Mouse (Mus musculus) small intestine, adult 2 months (tissue): ENCODE data around the gene Gpnmb.

Experiments used
- CTCF ChIP-seq: fragments of 200-500 bp; IDR thresholded peaks from 2 replicates; pipeline ENCODE4 v1.5.1; 2012; ENCODE audit warnings: low read depth, mild to moderate bottlenecking, control low read depth, inconsistent platforms, low read length, moderate library complexity, mixed read lengths; ENCODE audit not compliant: insufficient replicate concordance, insufficient read length; ENCODE audit errors: extremely low read depth
- POLR2A ChIP-seq: fragments of 200-500 bp; IDR thresholded peaks from 2 replicates; pipeline ENCODE4 v1.6.1; 2012; ENCODE audit warnings: low read depth, mild to moderate bottlenecking, control low read depth, inconsistent platforms, low read length, moderate library complexity

- TF ChIP-seq POLR2A (no peak), CTCF (no peak)
Measured at GRCm38 (mm10) chr6:49025290-49025689, 11.1 kb upstream of the Gpnmb start.
